Comparison of ENCODE assay signal across 16 mouse cellular contexts in the genomic region with DNA sequence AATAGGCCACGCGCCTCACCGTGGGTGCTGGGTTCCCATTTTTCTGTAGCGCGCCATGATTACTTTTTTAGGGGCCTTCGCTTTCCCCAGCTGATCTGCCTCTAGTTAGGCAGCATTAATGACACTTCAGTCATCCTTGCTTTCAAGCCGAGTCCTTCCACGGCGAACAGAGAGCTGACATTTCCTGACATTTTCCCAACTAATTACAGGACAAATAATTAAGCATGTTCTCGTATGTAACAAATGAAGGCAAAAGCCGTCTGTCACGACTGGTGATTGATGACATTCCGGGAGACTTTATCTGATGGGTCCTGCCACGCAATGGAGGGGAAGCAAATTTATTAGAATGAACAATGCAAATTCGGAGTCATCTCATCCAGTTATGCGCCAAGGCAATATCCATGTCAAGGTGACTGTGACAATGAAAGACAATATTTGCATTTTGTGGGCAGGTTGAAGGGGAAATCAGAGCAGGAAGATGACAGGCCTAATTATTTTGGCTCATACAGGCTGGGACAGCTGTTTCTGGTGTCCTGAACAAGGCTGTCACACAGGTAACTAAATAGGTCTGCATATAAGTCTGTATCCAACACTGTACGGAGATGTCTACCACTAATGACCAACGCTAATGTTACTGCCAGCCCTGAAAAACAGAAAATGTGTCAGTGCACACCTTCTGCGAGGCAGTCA.
DNase-seq lines count a peak whose midpoint lies in the region; ATAC-seq lines count a peak whose summit lies in the region.
"Had no signal": no experiment of that assay in that cellular context is flagged by ENCODE, and none has a peak within 500 bp of the region (broad histone marks: within the 10 kb centered on the region; RNA-seq: fewer than 3 reads in every experiment).

No protein-coding gene starts in this region.

- 74% methylated on average over 19 of the region's 19 CpGs for WGBS in forebrain, embryonic 11.5 days
- 88% methylated on average over 19 of the region's 19 CpGs for WGBS in forebrain, embryonic 10.5 days
- 56% methylated on average over 19 of the region's 19 CpGs for WGBS in lung, embryonic 16.5 days
- WGBS in hindbrain, embryonic 13.5 days = 41% methylated on average over 19 of the region's 19 CpGs
- WGBS in midbrain, embryonic 16.5 days = 51% methylated on average over 19 of the region's 19 CpGs

- no peak overlapping the region for H3K4me3 ChIP-seq in forebrain, embryonic 11.5 days (ENCODE audit: low read depth, low read length)
- H3K4me3 ChIP-seq in forebrain, embryonic 10.5 days = no peak overlapping the region
- peak overlapping the region; percentile 40; the same call in 1 of the 2 replicates for H3K4me3 ChIP-seq in lung, embryonic 16.5 days (ENCODE audit: low read length)
- H3K4me3 ChIP-seq in hindbrain, embryonic 13.5 days = peak overlapping the region; percentile 8; the same call in 1 of the 2 replicates
- H3K4me3 ChIP-seq in midbrain, embryonic 16.5 days (ENCODE audit: low read depth, low read length) = no peak overlapping the region
- H3K4me3 ChIP-seq: embryonic facial prominence, embryonic 15.5 days had no signal

- H3K27me3 ChIP-seq in forebrain, embryonic 11.5 days (ENCODE audit: control insufficient read depth, insufficient read depth, low read length) = peaks cover 57% of the 10 kb centered on the region
- H3K27me3 ChIP-seq in forebrain, embryonic 10.5 days (ENCODE audit: poor library complexity, severe bottlenecking) = peaks cover 99% of the 10 kb centered on the region
- peaks cover 2% of the 10 kb centered on the region for H3K27me3 ChIP-seq in lung, embryonic 16.5 days (ENCODE audit: control insufficient read depth, insufficient read depth, low read depth, low read length)
- peaks cover 36% of the 10 kb centered on the region for H3K27me3 ChIP-seq in hindbrain, embryonic 13.5 days
- peaks cover 8% of the 10 kb centered on the region; the same call in 1 of the 2 replicates for H3K27me3 ChIP-seq in midbrain, embryonic 16.5 days (ENCODE audit: control insufficient read depth, insufficient read depth, low read depth, low read length)

- H3K36me3 ChIP-seq in forebrain, embryonic 11.5 days (ENCODE audit: control insufficient read depth, insufficient read depth, low read length) = no peaks in the 10 kb centered on the region
- H3K36me3 ChIP-seq in forebrain, embryonic 10.5 days (replicated peaks) = no peaks in the 10 kb centered on the region
- no peaks in the 10 kb centered on the region for H3K36me3 ChIP-seq in lung, embryonic 16.5 days (ENCODE audit: control insufficient read depth, insufficient read depth, low read length)
- no peaks in the 10 kb centered on the region for H3K36me3 ChIP-seq in hindbrain, embryonic 13.5 days
- H3K36me3 ChIP-seq in midbrain, embryonic 16.5 days (ENCODE audit: control insufficient read depth, insufficient read depth, low read length) = no peaks in the 10 kb centered on the region
- H3K36me3 ChIP-seq: embryonic facial prominence, embryonic 15.5 days had no signal

- H3K27ac ChIP-seq in forebrain, embryonic 11.5 days (ENCODE audit: low read depth, low read length) = no peak overlapping the region
- no peak overlapping the region for H3K27ac ChIP-seq in forebrain, embryonic 10.5 days
- no peak overlapping the region for H3K27ac ChIP-seq in lung, embryonic 16.5 days (ENCODE audit: low read length)
- H3K27ac ChIP-seq in hindbrain, embryonic 13.5 days = peak overlapping the region; percentile 62; the same call in 1 of the 2 replicates
- peak overlapping the region; percentile 67 for H3K27ac ChIP-seq in midbrain, embryonic 16.5 days (ENCODE audit: low read length)
- H3K27ac ChIP-seq: embryonic facial prominence, embryonic 15.5 days; stomach, postnatal 0 days had no signal

- 0 out of 2 replicates have a peak, but pooled peaks have one; percentile 25 for ATAC-seq in forebrain, embryonic 11.5 days (replicated peaks; ENCODE audit: low FRiP score)
- ATAC-seq in lung, embryonic 16.5 days (ENCODE audit: low read depth) = no peak
- no peak for ATAC-seq in hindbrain, embryonic 13.5 days (ENCODE audit: low FRiP score)
- ATAC-seq in midbrain, embryonic 16.5 days = peak; percentile 81

- H3K4me2 ChIP-seq in forebrain, embryonic 11.5 days (ENCODE audit: low read depth, low read length, severe bottlenecking) = no peak overlapping the region
- peak overlapping the region; percentile 65 for H3K4me2 ChIP-seq in lung, embryonic 16.5 days (ENCODE audit: low read depth, low read length)
- peak overlapping the region; percentile 41 for H3K4me2 ChIP-seq in hindbrain, embryonic 13.5 days
- H3K4me2 ChIP-seq in midbrain, embryonic 16.5 days (ENCODE audit: low read length) = peak overlapping the region; percentile 36
- H3K4me2 ChIP-seq: embryonic facial prominence, embryonic 15.5 days had no signal

- no peaks in the 10 kb centered on the region for H3K9me3 ChIP-seq in forebrain, embryonic 11.5 days (ENCODE audit: control insufficient read depth, low read length)
- no peaks in the 10 kb centered on the region for H3K9me3 ChIP-seq in forebrain, embryonic 10.5 days
- no peaks in the 10 kb centered on the region for H3K9me3 ChIP-seq in lung, embryonic 16.5 days (ENCODE audit: control insufficient read depth, low read length)
- H3K9me3 ChIP-seq in hindbrain, embryonic 13.5 days = no peaks in the 10 kb centered on the region
- no peaks in the 10 kb centered on the region for H3K9me3 ChIP-seq in midbrain, embryonic 16.5 days (replicated peaks; ENCODE audit: control insufficient read depth, low read length, poor library complexity, severe bottlenecking)
- H3K9me3 ChIP-seq: embryonic facial prominence, embryonic 15.5 days had no signal

- no peak overlapping the region for H3K9ac ChIP-seq in forebrain, embryonic 11.5 days (ENCODE audit: low read length)
- H3K9ac ChIP-seq in lung, embryonic 16.5 days (ENCODE audit: low read length) = no peak overlapping the region
- H3K9ac ChIP-seq in hindbrain, embryonic 13.5 days = no peak overlapping the region
- H3K9ac ChIP-seq in midbrain, embryonic 16.5 days (ENCODE audit: low read depth, low read length) = no peak overlapping the region
- H3K9ac ChIP-seq: embryonic facial prominence, embryonic 15.5 days had no signal

- H3K4me1 ChIP-seq in forebrain, embryonic 11.5 days (replicated peaks; ENCODE audit: control insufficient read depth, insufficient read depth, low read length) = peaks cover 16% of the 10 kb centered on the region
- H3K4me1 ChIP-seq in forebrain, embryonic 10.5 days = peaks cover 59% of the 10 kb centered on the region
- H3K4me1 ChIP-seq in lung, embryonic 16.5 days (replicated peaks; ENCODE audit: control insufficient read depth, insufficient read depth, low read length) = no peaks in the 10 kb centered on the region; the same call in 1 of the 2 replicates
- peaks cover 56% of the 10 kb centered on the region for H3K4me1 ChIP-seq in hindbrain, embryonic 13.5 days (replicated peaks)
- H3K4me1 ChIP-seq in midbrain, embryonic 16.5 days (ENCODE audit: control insufficient read depth, insufficient read depth, low read length) = peaks cover 29% of the 10 kb centered on the region
- H3K4me1 ChIP-seq: embryonic facial prominence, embryonic 15.5 days had no signal

- no peak for DNase-seq in forebrain, embryonic 11.5 days (ENCODE audit: low spot score)
- no peak for DNase-seq in forebrain, embryonic 10.5 days (ENCODE audit: extremely low spot score, low spot score)
- DNase-seq in lung, postnatal 10 days = no peak
- no peak for DNase-seq in right cerebral cortex, adult 18-20 months
- no peak for DNase-seq in layer of hippocampus, adult 11-12 months (ENCODE audit: low spot score)
- DNase-seq: embryo, embryonic 11 days; heart, adult 11 months; layer of hippocampus, postnatal 36 days; left cerebral cortex, postnatal 4 days; right cerebral cortex, postnatal 25 days; thymus, postnatal 25 days had no signal

Comparison
In these comparisons a context has a peak if more than half of its experiments do, and no peak if none do; other contexts are left out.
1. ATAC-seq: peak in forebrain, embryonic 11.5 days (single experiment) and midbrain, embryonic 16.5 days (single experiment); none in lung, embryonic 16.5 days (single experiment) and hindbrain, embryonic 13.5 days (single experiment).
2. H3K27ac ChIP-seq: peak in hindbrain, embryonic 13.5 days (single experiment) and midbrain, embryonic 16.5 days (single experiment); none in forebrain, embryonic 11.5 days (single experiment), forebrain, embryonic 10.5 days (single experiment) and lung, embryonic 16.5 days (single experiment).
3. H3K4me3 ChIP-seq: peak in lung, embryonic 16.5 days (single experiment) and hindbrain, embryonic 13.5 days (single experiment); none in forebrain, embryonic 11.5 days (single experiment), forebrain, embryonic 10.5 days (single experiment) and midbrain, embryonic 16.5 days (single experiment).